Mouse (Mus musculus) heart, adult 11 months (tissue): ENCODE results near the gene Gm45783.
A peak's percentile ranks its signal among the peaks of the same experiment; 100 is the strongest.
"Not testable (repeated sequence)": the region's sequence is repeated elsewhere in the genome, so short reads cannot be mapped to it uniquely, and the experiment has no call there.

ENCODE experiments used
- DNase-seq: peaks from one replicate; pipeline ENCODE4 v3.0.0; 2022

Gene Gm45783

DNA sequence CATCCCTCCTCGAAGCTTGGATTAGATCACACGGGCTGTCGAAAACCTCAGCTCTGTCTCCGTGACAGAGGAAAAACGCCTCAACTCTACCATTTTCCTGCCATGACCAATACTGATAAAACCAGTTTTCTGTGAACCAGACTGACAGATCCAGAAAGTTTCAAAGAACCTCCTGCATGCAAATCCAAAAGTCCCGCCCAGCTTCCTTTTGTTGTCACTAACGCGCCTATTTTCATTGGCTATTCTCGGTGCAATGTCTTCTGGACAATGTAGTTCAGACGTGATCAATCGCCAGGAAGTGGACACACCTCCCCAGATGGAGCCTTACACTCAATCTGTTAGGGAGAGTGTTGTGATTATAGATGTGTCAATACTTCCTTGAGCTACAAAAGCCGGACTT is at the start of gene Gm45783:
Gene Gm45783, minus strand, starts transcription at position 143 of the 400 bp plus-strand sequence.
- peak; percentile 86 for DNase-seq

DNA sequence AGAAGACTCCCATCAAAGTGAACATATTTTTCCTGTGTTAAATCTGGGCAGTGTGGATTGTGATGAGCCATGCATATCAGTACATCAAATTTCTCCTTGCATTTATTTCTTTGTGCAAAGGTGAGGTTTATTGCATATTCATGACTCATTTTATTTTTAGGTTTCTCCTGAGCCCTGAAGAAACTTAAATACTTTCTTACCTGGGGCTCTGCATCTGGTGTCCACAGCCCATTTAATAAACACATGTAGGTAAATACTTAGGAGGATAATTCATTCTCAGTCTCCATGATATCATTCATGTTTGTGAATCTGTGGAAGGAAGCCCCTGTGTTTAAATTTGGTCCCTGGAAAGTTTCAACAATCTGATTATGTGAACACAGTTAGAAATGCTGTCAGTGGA is 25.2 kb upstream of the Gm45783 start, which contains the start of gene Vmn2r31:
Gene Vmn2r31, minus strand, starts transcription at position 101 of the 400 bp plus-strand sequence.
- not testable (repeated sequence) for DNase-seq

DNA sequence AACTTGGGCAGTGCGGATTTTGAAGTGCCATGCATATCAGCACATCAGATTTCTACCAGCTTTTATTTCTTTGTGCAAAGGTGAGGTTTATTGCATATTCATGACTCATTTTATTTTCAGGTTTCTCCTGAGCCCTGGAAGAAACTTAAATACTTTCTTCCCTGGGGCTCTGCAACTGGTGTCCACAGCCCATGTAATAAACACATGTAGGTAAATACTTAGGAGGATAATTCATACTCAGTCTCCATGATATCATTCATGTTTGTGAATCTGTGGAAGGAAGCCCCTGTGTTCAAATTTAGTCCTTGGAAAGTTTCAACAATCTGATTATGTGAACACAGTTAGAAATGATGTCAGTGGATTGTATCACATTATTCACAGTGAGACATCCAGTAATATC is 36.9 kb downstream of the Gm45783 start, which contains the start of gene Vmn2r30:
Gene Vmn2r30, minus strand, starts transcription at position 101 of the 400 bp plus-strand sequence.
- DNase-seq, result not testable (repeated sequence)

DNA sequence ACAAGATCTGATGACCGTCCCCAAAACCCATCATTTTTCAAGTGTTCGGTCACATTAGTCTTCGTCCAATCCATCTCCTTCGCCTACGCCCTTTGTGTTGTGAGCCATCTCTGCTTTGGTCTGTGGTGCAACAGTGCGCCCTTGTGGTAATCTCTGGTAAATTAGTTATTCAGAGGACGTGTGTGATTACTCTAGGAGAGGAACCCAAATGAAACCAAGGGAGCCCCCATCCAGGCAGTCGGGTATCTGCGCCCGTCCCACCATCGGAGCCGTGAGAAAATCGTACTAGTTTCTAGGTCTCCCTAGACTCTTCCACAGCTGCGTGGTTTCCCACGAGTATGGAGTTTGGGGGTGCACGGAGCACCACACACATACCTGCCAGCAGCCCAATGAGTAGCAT is 78.8 kb downstream of the Gm45783 start:
- peak; percentile 92 for DNase-seq
